18 mouse cellular contexts compared by ENCODE assay signal in the genomic region with DNA sequence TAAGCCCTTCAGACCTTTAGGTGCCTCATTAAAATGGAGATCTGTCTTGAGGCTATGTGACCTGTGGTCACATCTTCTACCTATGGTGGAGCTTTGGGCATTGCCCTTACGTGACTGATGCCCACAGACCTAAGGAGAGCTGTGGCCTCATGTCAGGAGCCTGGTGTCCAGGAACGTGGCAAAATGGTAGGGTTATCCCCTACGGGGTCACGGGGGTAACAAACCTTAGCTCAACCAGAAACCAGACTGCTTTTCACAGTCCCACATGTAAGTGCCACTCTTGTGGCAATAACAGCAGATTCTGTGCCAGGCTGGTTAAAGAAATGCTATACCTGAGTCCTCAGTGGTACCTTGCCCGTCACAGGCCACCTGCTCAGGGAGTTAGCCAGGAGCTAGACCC. TPM values are rescaled to one million over a fixed set of nuclear protein-coding genes. Genes with fewer than 3 reads are reported as not detected.
DNase-seq lines count a peak whose midpoint lies in the region; ATAC-seq and TF ChIP-seq lines count a peak whose summit lies in the region.
"Had no signal": no experiment of that assay in that cellular context is flagged by ENCODE, and none has a peak within 500 bp of the region (broad histone marks: within the 10 kb centered on the region; RNA-seq: fewer than 3 reads in every experiment).

No protein-coding gene starts in this region.

- peak; percentile 83 for DNase-seq in heart, adult 11 months
- DNase-seq in heart, postnatal 14 days, result no peak
- peak; percentile 52 for DNase-seq in liver, adult 2 months (ENCODE audit: extremely low read depth, low read depth, low spot score)
- DNase-seq in liver, embryonic 11.5 days (ENCODE audit: low spot score), result no peak
- DNase-seq: adrenal gland, postnatal 25 days; cerebellum, adult 11 months; cerebellum, adult 18-20 months; cerebellum, adult 8-10 months; cerebellum, adult 9-11 months; cerebellum, postnatal 14 days; cerebellum, postnatal 36 days; embryo, embryonic 11 days had no signal

- no peaks in the 10 kb centered on the region for H3K27me3 ChIP-seq in liver, adult 2 months (ENCODE audit: control insufficient read depth, insufficient read depth, low read length)
- H3K27me3 ChIP-seq in liver, embryonic 11.5 days (replicated peaks; ENCODE audit: control insufficient read depth, insufficient read depth, low read length), result no peaks in the 10 kb centered on the region
- H3K27me3 ChIP-seq: embryonic facial prominence, embryonic 13.5 days; embryonic facial prominence, embryonic 15.5 days; forebrain, embryonic 12.5 days had no signal

- intact Hi-C loops in heart, postnatal 14 days (cut with DNase I), result no loop called here

- WGBS in liver, adult 2 months, result 54% methylated on average over 5 of the region's 5 CpGs
- 73% methylated on average over 5 of the region's 5 CpGs for WGBS in liver, embryonic 11.5 days

- TF ChIP-seq POLR2A in liver, adult 2 months (IDR thresholded peaks at IDR 0.05; ENCODE audit: extremely low read depth, insufficient read depth, low read length), result no peak

- H3K79me2 ChIP-seq in liver, adult 2 months (ENCODE audit: control insufficient read depth, insufficient read depth, low read length), result peaks cover 20% of the 10 kb centered on the region

- H3K27ac ChIP-seq in liver, adult 2 months (replicated peaks; ENCODE audit: insufficient read depth, low read depth, low read length), result peak overlapping the region; percentile 89
- H3K27ac ChIP-seq in liver, embryonic 11.5 days (ENCODE audit: low read depth, low read length), result no peak overlapping the region
- H3K27ac ChIP-seq: embryonic facial prominence, embryonic 13.5 days; embryonic facial prominence, embryonic 15.5 days; forebrain, embryonic 12.5 days had no signal

- peaks cover 4% of the 10 kb centered on the region for H3K36me3 ChIP-seq in liver, adult 2 months (ENCODE audit: control insufficient read depth, insufficient read depth, low read length)
- no peaks in the 10 kb centered on the region for H3K36me3 ChIP-seq in liver, embryonic 11.5 days (ENCODE audit: control insufficient read depth, insufficient read depth, low read length)
- H3K36me3 ChIP-seq: embryonic facial prominence, embryonic 13.5 days; embryonic facial prominence, embryonic 15.5 days; forebrain, embryonic 12.5 days had no signal

- ATAC-seq in liver, embryonic 11.5 days (replicated peaks; ENCODE audit: low FRiP score), result no peak
- ATAC-seq: forebrain, embryonic 14.5 days; forebrain, embryonic 16.5 days had no signal

- H3K9me3 ChIP-seq in liver, embryonic 11.5 days (ENCODE audit: control insufficient read depth, low read length), result no peaks in the 10 kb centered on the region
- H3K9me3 ChIP-seq: embryonic facial prominence, embryonic 13.5 days; embryonic facial prominence, embryonic 15.5 days; forebrain, embryonic 12.5 days had no signal

- no peak for TF ChIP-seq CTCF in liver, adult 2 months (IDR thresholded peaks at IDR 0.05; ENCODE audit: low read depth, low read length)

- H3K9ac ChIP-seq in liver, adult 2 months (ENCODE audit: low read depth, low read length), result peak overlapping the region; percentile 94
- H3K9ac ChIP-seq in liver, embryonic 11.5 days (ENCODE audit: low read depth, low read length), result no peak overlapping the region
- H3K9ac ChIP-seq: embryonic facial prominence, embryonic 15.5 days; forebrain, embryonic 12.5 days had no signal

- no peak overlapping the region for H3K4me2 ChIP-seq in liver, embryonic 11.5 days
- H3K4me2 ChIP-seq: embryonic facial prominence, embryonic 13.5 days; embryonic facial prominence, embryonic 15.5 days; forebrain, embryonic 12.5 days had no signal

- H3K4me1 ChIP-seq in liver, adult 2 months (ENCODE audit: control insufficient read depth, insufficient read depth, low read length), result peaks cover 34% of the 10 kb centered on the region
- H3K4me1 ChIP-seq in liver, embryonic 11.5 days (replicated peaks; ENCODE audit: control insufficient read depth, insufficient read depth, low read length), result no peaks in the 10 kb centered on the region
- H3K4me1 ChIP-seq: forebrain, embryonic 12.5 days had no signal

- peak overlapping the region; percentile 79 for H3K4me3 ChIP-seq in liver, adult 2 months (ENCODE audit: insufficient read depth, low read depth, low read length)
- H3K4me3 ChIP-seq in liver, embryonic 11.5 days (ENCODE audit: low read depth, low read length), result no peak overlapping the region
- H3K4me3 ChIP-seq: embryonic facial prominence, embryonic 13.5 days; embryonic facial prominence, embryonic 15.5 days; erythroblast, embryonic 14.5 days; forebrain, embryonic 12.5 days had no signal

RNA-seq across cellular contexts. Expression of a gene that starts 37.3 kb away (rescaled TPM):
- total RNA-seq in heart, postnatal 14 days (2021), result 10 to 100 TPM; 14.2 to 14.7 TPM
- total RNA-seq in liver, adult 2 months (2014; rRNA removed), result 566 and 594 TPM in 2 replicates
- polyA plus RNA-seq in liver, adult 2 months (2012; rRNA removed), result 465 and 525 TPM in 2 replicates
- 59.7 and 65.4 TPM in 2 replicates for polyA plus RNA-seq in liver, embryonic 11.5 days (2014; fragmentation: Nextera tagmentation; extraction: Ambion mirVana)

Comparison
In these comparisons a context has a peak if more than half of its experiments do, and no peak if none do; other contexts are left out.
1. DNase-seq: peak in heart, adult 11 months (single experiment) and liver, adult 2 months (single experiment); none in heart, postnatal 14 days (0 of 2) and liver, embryonic 11.5 days (single experiment).
2. RNA of a gene that starts 37.3 kb away (total RNA-seq): 566 to 594 TPM in liver, adult 2 months; 14.2 to 14.7 TPM in heart, postnatal 14 days; every median in the first group is over 10 times any median in the second.